Mouse (Mus musculus): ENCODE data around the gene Smarcd2. TPM values are rescaled to one million over a fixed set of nuclear protein-coding genes. Genes with fewer than 3 reads are reported as not detected.
A peak's percentile ranks its signal among the peaks of the same experiment; 100 is the strongest.

Smarcd2 gene
- 53.8 and 58.1 TPM in 2 replicates for polyA plus RNA-seq (2015; fragmentation: Nextera tagmentation; extraction: Ambion mirVana)

- Histone ChIP-seq H3K9ac (ENCODE audit: low read length) (peak within 1 kb of the TSS; percentile 100), H3K4me1 (ENCODE audit: control insufficient read depth, insufficient read depth, low read length) (peaks cover 58% of the 10 kb centered on the region), H3K4me2 (ENCODE audit: low read depth, low read length) (peak within 1 kb of the TSS; percentile 95), H3K27ac (ENCODE audit: low read length) (peak within 1 kb of the TSS; percentile 96), H3K4me3 (replicated peaks; ENCODE audit: low read length) (peak within 1 kb of the TSS; percentile 95), H3K36me3 (ENCODE audit: control insufficient read depth, insufficient read depth, low read length) (no peaks in the 10 kb centered on the region), H3K27me3 (ENCODE audit: control insufficient read depth, insufficient read depth, low read length) (no peaks in the 10 kb centered on the region), H3K9me3 (replicated peaks; ENCODE audit: control insufficient read depth, low read length) (no peaks in the 10 kb centered on the region)
- peak; percentile 95 for ATAC-seq (ENCODE audit: insufficient read depth, low FRiP score)
- whole genome bisulfite sequencing, result under 1% methylated on average over 72 of the region's 72 CpGs
Observed at GRCm38 (mm10) chr11:106272644-106273310, at the start of gene Smarcd2. Gene Smarcd2, minus strand, starts transcription at chr11:106272972.

- Histone ChIP-seq H3K4me3 (replicated peaks; ENCODE audit: low read length) (no peak overlapping the region), H3K4me2 (ENCODE audit: low read depth, low read length) (no peak overlapping the region), H3K36me3 (ENCODE audit: control insufficient read depth, insufficient read depth, low read length) (no peaks in the 10 kb centered on the region), H3K27ac (ENCODE audit: low read length) (no peak overlapping the region), H3K27me3 (ENCODE audit: control insufficient read depth, insufficient read depth, low read length) (no peaks in the 10 kb centered on the region), H3K9ac (ENCODE audit: low read length) (no peak overlapping the region), H3K4me1 (ENCODE audit: control insufficient read depth, insufficient read depth, low read length) (no peaks in the 10 kb centered on the region), H3K9me3 (replicated peaks; ENCODE audit: control insufficient read depth, low read length) (no peaks in the 10 kb centered on the region)
- ATAC-seq (ENCODE audit: insufficient read depth, low FRiP score), result no peak; the same call in 1 of the 2 replicates
- WGBS, result 59% methylated on average over 21 of the region's 21 CpGs
Observed at GRCm38 (mm10) chr11:106318406-106319366, 45.9 kb upstream of the Smarcd2 start.

- WGBS, result 74% methylated on average over 7 of the region's 7 CpGs
- Histone ChIP-seq H3K9me3 (replicated peaks; ENCODE audit: control insufficient read depth, low read length) (no peaks in the 10 kb centered on the region), H3K27me3 (ENCODE audit: control insufficient read depth, insufficient read depth, low read length) (no peaks in the 10 kb centered on the region), H3K4me1 (ENCODE audit: control insufficient read depth, insufficient read depth, low read length) (peaks cover 5% of the 10 kb centered on the region; the same call in 1 of the 2 replicates), H3K9ac (ENCODE audit: low read length) (no peak overlapping the region), H3K27ac (ENCODE audit: low read length) (no peak overlapping the region), H3K4me2 (ENCODE audit: low read depth, low read length) (no peak overlapping the region), H3K4me3 (replicated peaks; ENCODE audit: low read length) (no peak overlapping the region), H3K36me3 (ENCODE audit: control insufficient read depth, insufficient read depth, low read length) (no peaks in the 10 kb centered on the region)
- ATAC-seq (ENCODE audit: insufficient read depth, low FRiP score), result no peak
Observed at GRCm38 (mm10) chr11:106317801-106318200, 45.0 kb upstream of the Smarcd2 start.

- Histone ChIP-seq H3K27me3 (ENCODE audit: control insufficient read depth, insufficient read depth, low read length) (no peaks in the 10 kb centered on the region), H3K4me1 (ENCODE audit: control insufficient read depth, insufficient read depth, low read length) (peaks cover 5% of the 10 kb centered on the region; the same call in 1 of the 2 replicates), H3K4me2 (ENCODE audit: low read depth, low read length) (no peak overlapping the region), H3K9me3 (replicated peaks; ENCODE audit: control insufficient read depth, low read length) (no peaks in the 10 kb centered on the region), H3K36me3 (ENCODE audit: control insufficient read depth, insufficient read depth, low read length) (no peaks in the 10 kb centered on the region), H3K9ac (ENCODE audit: low read length) (no peak overlapping the region), H3K4me3 (replicated peaks; ENCODE audit: low read length) (no peak overlapping the region), H3K27ac (ENCODE audit: low read length) (no peak overlapping the region)
- 81% methylated on average over 1 of the region's 1 CpGs for WGBS
- ATAC-seq (ENCODE audit: insufficient read depth, low FRiP score), result no peak
Observed at GRCm38 (mm10) chr11:106316416-106316815, 43.6 kb upstream of the Smarcd2 start.

- Histone ChIP-seq H3K27ac (ENCODE audit: low read length) (no peak within 1 kb of the TSS; the same call in 1 of the 2 replicates), H3K9ac (ENCODE audit: low read length) (no peak within 1 kb of the TSS), H3K4me2 (ENCODE audit: low read depth, low read length) (no peak within 1 kb of the TSS), H3K9me3 (replicated peaks; ENCODE audit: control insufficient read depth, low read length) (no peaks in the 10 kb centered on the region), H3K27me3 (ENCODE audit: control insufficient read depth, insufficient read depth, low read length) (no peaks in the 10 kb centered on the region), H3K4me3 (replicated peaks; ENCODE audit: low read length) (0 out of 2 replicates have a peak within 1 kb of the TSS, but pooled peaks have one; percentile 6), H3K4me1 (ENCODE audit: control insufficient read depth, insufficient read depth, low read length) (peaks cover 5% of the 10 kb centered on the region; the same call in 1 of the 2 replicates), H3K36me3 (ENCODE audit: control insufficient read depth, insufficient read depth, low read length) (no peaks in the 10 kb centered on the region)
- WGBS, result 62% methylated on average over 9 of the region's 9 CpGs
- ATAC-seq (ENCODE audit: insufficient read depth, low FRiP score), result no peak
Observed at GRCm38 (mm10) chr11:106314333-106314812, 41.6 kb upstream of the Smarcd2 start, which contains the start of gene Cd79b. Gene Cd79b, minus strand, starts transcription at chr11:106314762.

GRCm38 (mm10) chr11:106313533-106313932, 40.8 kb upstream of the Smarcd2 start:
- H3K9ac ChIP-seq (ENCODE audit: low read length), result no peak overlapping the region
- H3K4me3 ChIP-seq (replicated peaks; ENCODE audit: low read length), result no peak overlapping the region
- WGBS, result 51% methylated on average over 5 of the region's 5 CpGs
- no peaks in the 10 kb centered on the region for H3K27me3 ChIP-seq (ENCODE audit: control insufficient read depth, insufficient read depth, low read length)
- no peaks in the 10 kb centered on the region for H3K9me3 ChIP-seq (replicated peaks; ENCODE audit: control insufficient read depth, low read length)
- no peak overlapping the region for H3K27ac ChIP-seq (ENCODE audit: low read length)
- H3K36me3 ChIP-seq (ENCODE audit: control insufficient read depth, insufficient read depth, low read length), result no peaks in the 10 kb centered on the region
- no peak overlapping the region for H3K4me2 ChIP-seq (ENCODE audit: low read depth, low read length)
- ATAC-seq (ENCODE audit: insufficient read depth, low FRiP score), result peak; percentile 63
- H3K4me1 ChIP-seq (ENCODE audit: control insufficient read depth, insufficient read depth, low read length), result peaks cover 5% of the 10 kb centered on the region; the same call in 1 of the 2 replicates

GRCm38 (mm10) chr11:106310123-106310522, 37.4 kb upstream of the Smarcd2 start:
- Histone ChIP-seq H3K4me1 (ENCODE audit: control insufficient read depth, insufficient read depth, low read length) (peaks cover 5% of the 10 kb centered on the region; the same call in 1 of the 2 replicates), H3K36me3 (ENCODE audit: control insufficient read depth, insufficient read depth, low read length) (no peaks in the 10 kb centered on the region), H3K9me3 (replicated peaks; ENCODE audit: control insufficient read depth, low read length) (no peaks in the 10 kb centered on the region), H3K27ac (ENCODE audit: low read length) (no peak overlapping the region), H3K27me3 (ENCODE audit: control insufficient read depth, insufficient read depth, low read length) (no peaks in the 10 kb centered on the region), H3K4me3 (replicated peaks; ENCODE audit: low read length) (no peak overlapping the region), H3K9ac (ENCODE audit: low read length) (no peak overlapping the region), H3K4me2 (ENCODE audit: low read depth, low read length) (no peak overlapping the region)
- 71% methylated on average over 5 of the region's 5 CpGs for WGBS
- ATAC-seq (ENCODE audit: insufficient read depth, low FRiP score), result no peak

- WGBS, result 72% methylated on average over 11 of the region's 11 CpGs
- no peak overlapping the region for H3K27ac ChIP-seq (ENCODE audit: low read length)
- no peak for ATAC-seq (ENCODE audit: insufficient read depth, low FRiP score)
Observed at GRCm38 (mm10) chr11:106308162-106308561, 35.4 kb upstream of the Smarcd2 start.

More at GRCm38 (mm10) chr11:106308162-106308561, 35.4 kb upstream of the Smarcd2 start:
- no peaks in the 10 kb centered on the region for H3K27me3 ChIP-seq (ENCODE audit: control insufficient read depth, insufficient read depth, low read length)
- no peak overlapping the region for H3K4me3 ChIP-seq (replicated peaks; ENCODE audit: low read length)
- peaks cover 2% of the 10 kb centered on the region; the same call in 1 of the 2 replicates for H3K4me1 ChIP-seq (ENCODE audit: control insufficient read depth, insufficient read depth, low read length)
- H3K9ac ChIP-seq (ENCODE audit: low read length), result no peak overlapping the region
- H3K36me3 ChIP-seq (ENCODE audit: control insufficient read depth, insufficient read depth, low read length), result no peaks in the 10 kb centered on the region
- no peak overlapping the region for H3K4me2 ChIP-seq (ENCODE audit: low read depth, low read length)
- no peaks in the 10 kb centered on the region for H3K9me3 ChIP-seq (replicated peaks; ENCODE audit: control insufficient read depth, low read length)
